Mouse (Mus musculus): Measurements from ENCODE around the gene Gm3269. TPM values are rescaled to one million over a fixed set of nuclear protein-coding genes. Genes with fewer than 3 reads are reported as not detected.
"Not testable (repeated sequence)": the region's sequence is repeated elsewhere in the genome, so short reads cannot be mapped to it uniquely, and the experiment has no call there.

Gene Gm3269
- total RNA-seq (2021) = not detected

DNA sequence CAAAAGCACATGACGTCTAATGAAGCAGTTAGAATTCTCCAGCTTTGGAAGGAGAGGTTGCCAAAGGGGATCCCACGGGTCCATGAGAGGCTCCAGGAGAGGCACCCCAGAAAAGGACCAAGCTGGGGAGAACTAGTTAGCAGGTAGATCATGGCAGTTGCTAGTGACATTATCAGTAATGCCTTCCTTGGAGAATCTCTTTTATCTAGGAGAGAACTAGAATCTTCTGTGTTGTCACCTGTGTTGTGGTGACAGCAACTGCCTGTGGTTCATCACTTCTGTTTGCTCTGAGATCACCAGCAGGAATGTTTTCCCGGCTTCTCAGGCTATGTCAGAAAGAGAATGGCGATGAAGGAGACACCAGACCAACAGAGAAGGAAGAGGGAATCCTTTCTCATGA is at the start of gene Gm3269:
Gene Gm3269 (plus strand): TSS at position 301 of the 400 bp plus-strand sequence.
- DNase-seq; intact Hi-C loops (cut with DNase I): not testable (repeated sequence)

- intact Hi-C loops (cut with DNase I) = not testable (repeated sequence)
Measured at GRCm38 (mm10) chr14:4806421-4806820, 31.5 kb upstream of the Gm3269 start.

DNA sequence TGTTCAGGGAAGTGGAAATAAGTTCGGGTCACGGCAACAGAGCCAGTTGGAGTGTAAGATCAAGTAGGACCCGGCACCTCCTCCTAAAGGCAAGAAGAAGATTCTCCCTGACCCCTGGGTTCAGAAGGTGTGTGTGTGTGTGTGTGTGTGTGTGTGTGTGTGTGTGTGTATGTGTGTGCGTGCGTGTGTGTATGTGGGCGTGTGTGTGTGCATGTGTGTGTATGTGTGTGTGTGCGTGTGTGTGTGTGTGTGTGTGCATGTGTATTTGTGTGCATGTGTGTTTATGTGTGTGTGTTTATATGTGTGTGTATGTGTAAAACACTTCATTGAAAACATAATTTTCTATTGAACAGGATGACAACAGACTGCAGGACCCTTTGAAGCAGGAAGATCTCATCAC is 16.0 kb upstream of the Gm3269 start:
- intact Hi-C loops (cut with DNase I); DNase-seq: not testable (repeated sequence)

More at GRCm38 (mm10) chr14:4806421-4806820, 31.5 kb upstream of the Gm3269 start:
- DNase-seq = peak in 1 of 2 experiments; percentile 1

DNA sequence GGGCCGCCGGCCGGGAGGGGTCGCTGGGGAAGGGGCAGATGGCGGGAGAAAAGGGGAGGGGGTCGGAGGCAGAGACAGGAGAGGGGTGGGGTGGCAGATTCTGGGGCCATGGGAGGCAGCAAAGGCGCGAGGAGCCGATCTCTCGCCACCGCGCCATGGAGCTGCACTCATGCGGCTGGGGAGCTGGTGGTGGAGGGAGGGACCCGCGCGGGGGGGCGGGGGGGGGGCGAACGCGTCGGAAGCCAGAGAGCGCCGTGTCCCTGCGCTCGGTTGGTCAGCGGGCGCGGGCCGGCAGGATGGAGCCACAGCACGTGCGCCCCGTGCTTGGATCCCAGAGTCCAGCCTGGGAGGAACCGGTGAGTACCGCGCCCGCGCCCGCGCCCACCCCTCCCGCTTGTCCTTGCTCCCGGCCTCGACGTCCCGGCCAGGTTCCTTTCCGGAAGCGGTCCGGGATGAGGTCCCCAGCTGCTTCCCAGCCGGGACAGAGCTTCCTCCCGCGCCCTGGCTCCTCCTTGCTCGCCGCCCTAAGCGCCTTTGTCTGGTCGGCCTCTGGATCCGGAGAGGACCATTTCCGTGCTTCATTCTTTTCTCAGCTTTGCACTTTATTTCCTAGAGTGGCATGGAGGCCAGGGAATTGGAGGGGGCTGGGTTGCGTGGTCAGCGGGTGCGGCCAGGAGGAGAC is 17.5 kb downstream of the Gm3269 start, which contains the start of gene Gm3264:
Gene Gm3264 (plus strand): TSS at position 278 of the 682 bp plus-strand sequence.
- intact Hi-C loops (cut with DNase I) = not testable (repeated sequence)
- peak; percentile 35 to 43 for DNase-seq

GRCm38 (mm10) chr14:4892116-4892515 is 54.2 kb downstream of the Gm3269 start, which contains the start of gene Gm3278:
TSS of gene Gm3278 (plus strand) at chr14:4892416.
- intact Hi-C loops (cut with DNase I); DNase-seq: not testable (repeated sequence)

Other genes with a start within 250 kb of the Gm3269 start
- gene Gm8159, start 205.8 kb upstream of the Gm3269 start, total RNA-seq (2021) = not detected
- gene Gm3239, start 173.9 kb upstream of the Gm3269 start, total RNA-seq (2021) = not detected
- gene Gm7876, start 128.9 kb upstream of the Gm3269 start, total RNA-seq (2021) = not detected
- under 1 TPM; 0.29 to 0.35 TPM for gene Gm3252, start 111.3 kb upstream of the Gm3269 start, total RNA-seq (2021)
- gene Gm9602, start 61.8 kb upstream of the Gm3269 start, total RNA-seq (2021) = not detected
- 1 to 10 TPM; 2.4 to 6.4 TPM for gene Gm3264, start 17.5 kb downstream of the Gm3269 start, total RNA-seq (2021)
- not detected for gene Gm3278, start 54.3 kb downstream of the Gm3269 start, total RNA-seq (2021)
- not detected for gene Gm8297, start 145.8 kb downstream of the Gm3269 start, total RNA-seq (2021)
- not detected for gene Gm3298, start 177.8 kb downstream of the Gm3269 start, total RNA-seq (2021)
- gene 4930555G01Rik, start 212.5 kb downstream of the Gm3269 start, total RNA-seq (2021) = not detected
- under 1 TPM; 0.17 to 0.40 TPM for gene Gm8281, start 232.9 kb downstream of the Gm3269 start, total RNA-seq (2021)